Mouse (Mus musculus) gonadal fat pad, adult 2 months (tissue): Measurements from ENCODE around the gene 2810408A11Rik. TPM values are rescaled to one million over a fixed set of nuclear protein-coding genes. Genes with fewer than 3 reads are reported as not detected.

ENCODE experiments used
- DNase-seq: peaks from one replicate; pipeline ENCODE4 v3.0.0-alpha.2; 2012; ENCODE audit warnings: low read depth
- polyA plus RNA-seq: library from polyadenylated mRNA; depleted of rRNA; stranded (reverse); fragments of >200 nt; gene quantifications from 2 replicates; pipeline ENCODE4 v1.2.3, GENCODE M21; 2012; rRNA removed

2810408A11Rik gene
- 5.4 and 5.9 TPM in 2 replicates for polyA plus RNA-seq

- DNase-seq, result peak; percentile 73
These were observed at the start of gene 2810408A11Rik, which contains the start of gene Neurl4 for GRCm38 (mm10) chr11:69900471-69901405. Gene 2810408A11Rik (minus strand): TSS chr11:69900987. Gene Neurl4 (plus strand): TSS chr11:69901072.

GRCm38 (mm10) chr11:69948763-69949150, 48.0 kb upstream of the 2810408A11Rik start:
- DNase-seq, result no peak

GRCm38 (mm10) chr11:69948066-69948762, 47.4 kb upstream of the 2810408A11Rik start, which contains the start of gene Slc2a4:
Gene Slc2a4 (minus strand): TSS chr11:69948188.
- DNase-seq, result no peak

- DNase-seq, result no peak
These were observed 46.7 kb upstream of the 2810408A11Rik start for GRCm38 (mm10) chr11:69947337-69948065.

GRCm38 (mm10) chr11:69945997-69946891, 45.5 kb upstream of the 2810408A11Rik start:
- DNase-seq, result no peak

GRCm38 (mm10) chr11:69945216-69945615, 44.4 kb upstream of the 2810408A11Rik start:
- DNase-seq, result no peak

- DNase-seq, result no peak
These were observed 40.2 kb upstream of the 2810408A11Rik start for GRCm38 (mm10) chr11:69940962-69941361.

GRCm38 (mm10) chr11:69939731-69940130, 38.9 kb upstream of the 2810408A11Rik start:
- no peak for DNase-seq

GRCm38 (mm10) chr11:69939181-69939580, 38.4 kb upstream of the 2810408A11Rik start:
- no peak for DNase-seq

GRCm38 (mm10) chr11:69938401-69938979, 37.7 kb upstream of the 2810408A11Rik start:
- no peak for DNase-seq

- no peak for DNase-seq
These were observed 37.0 kb upstream of the 2810408A11Rik start for GRCm38 (mm10) chr11:69937834-69938233.

GRCm38 (mm10) chr11:69937385-69937784, 36.6 kb upstream of the 2810408A11Rik start:
- DNase-seq, result no peak

GRCm38 (mm10) chr11:69936714-69937347, 36.0 kb upstream of the 2810408A11Rik start:
- DNase-seq, result no peak

- DNase-seq, result no peak
These were observed 35.4 kb upstream of the 2810408A11Rik start for GRCm38 (mm10) chr11:69936156-69936555.

- DNase-seq, result no peak
These were observed 34.5 kb upstream of the 2810408A11Rik start, which contains the start of gene Ybx2 for GRCm38 (mm10) chr11:69935137-69935879. Gene Ybx2 (plus strand): TSS chr11:69935796.

GRCm38 (mm10) chr11:69934681-69935080, 33.9 kb upstream of the 2810408A11Rik start:
- no peak for DNase-seq

- DNase-seq, result no peak
These were observed 33.4 kb upstream of the 2810408A11Rik start for GRCm38 (mm10) chr11:69934169-69934568.

GRCm38 (mm10) chr11:69933066-69933465, 32.3 kb upstream of the 2810408A11Rik start:
- DNase-seq, result no peak

GRCm38 (mm10) chr11:69932254-69932653, 31.5 kb upstream of the 2810408A11Rik start:
- DNase-seq, result no peak
